Mouse (Mus musculus) CH12.LX (cell line): Measurements from ENCODE around the gene Hist2h4. TPM values are rescaled to one million over a fixed set of nuclear protein-coding genes. Genes with fewer than 3 reads are reported as not detected.

Experiments used
- DNase-seq: peaks from one replicate; pipeline ENCODE4 v3.0.0-alpha.2; 2013; ENCODE audit errors: extremely low read depth
- H3K27ac ChIP-seq: 2 replicates; pipeline ENCODE4 v1.5.1; 2012; ENCODE audit warnings: low read depth, mild to moderate bottlenecking, control low read depth, moderate library complexity; ENCODE audit not compliant: insufficient read depth
- H3K27me3 ChIP-seq: replicated peaks from 2 replicates; pipeline ENCODE3; 2012; ENCODE audit warnings: inconsistent platforms
- H3K36me3 ChIP-seq, 2 experiments: replicated peaks in 1 of 2; 2 replicates each; pipeline versions ENCODE3 to v1.6.1; 2012; ENCODE audit warnings: inconsistent platforms in 1 of 2, low read length in 1 of 2, mild to moderate bottlenecking in 1 of 2, mixed read lengths in 1 of 2, moderate library complexity in 1 of 2; ENCODE audit not compliant: control insufficient read depth in 1 of 2, insufficient read depth in 1 of 2
- H3K4me1 ChIP-seq, 2 experiments: 2 replicates each; pipeline ENCODE4 v1.6.1; 2012; ENCODE audit warnings: inconsistent platforms in 1 of 2, moderate library complexity in 1 of 2; ENCODE audit not compliant: insufficient read depth in 2 of 2, control insufficient read depth in 1 of 2
- H3K4me2 ChIP-seq: 2 replicates; pipeline ENCODE4 v1.6.1; 2012; ENCODE audit warnings: low read depth, mild to moderate bottlenecking, control low read depth; ENCODE audit not compliant: poor library complexity, insufficient read depth, severe bottlenecking
- H3K4me3 ChIP-seq, 3 experiments: fragments of 150-350 bp in 1 of 3; sonication (generic) in 1 of 3; replicated peaks in 1 of 3; 2 replicates each; pipeline versions ENCODE3 to v1.5.1; 2011 to 2012; ENCODE audit warnings: low read depth in 2 of 3, low read length in 2 of 3, mild to moderate bottlenecking in 2 of 3, moderate library complexity in 2 of 3, control low read depth in 1 of 3, improper control_type of control experiment in 1 of 3, inconsistent platforms in 1 of 3, mixed read lengths in 1 of 3; ENCODE audit not compliant: poor library complexity in 1 of 3
- H3K79me2 ChIP-seq: replicated peaks from 2 replicates; pipeline ENCODE4 v1.6.1; 2012; ENCODE audit warnings: mild to moderate bottlenecking, moderate library complexity; ENCODE audit not compliant: control insufficient read depth, poor library complexity, insufficient read depth, severe bottlenecking; ENCODE audit errors: extremely low read depth
- H3K9ac ChIP-seq: 2 replicates; pipeline ENCODE4 v1.6.1; 2012; ENCODE audit warnings: low read depth, mild to moderate bottlenecking, control low read depth, moderate library complexity; ENCODE audit not compliant: insufficient read depth
- H3K9me3 ChIP-seq: replicated peaks from 2 replicates; pipeline ENCODE3; 2012; ENCODE audit warnings: low read length, inconsistent platforms, mixed read lengths
- CHD1 ChIP-seq: IDR thresholded peaks from 2 replicates; pipeline ENCODE4 v1.6.1; 2012; ENCODE audit warnings: low read depth, low read length, improper control_type of control experiment, inconsistent platforms
- CHD2 ChIP-seq: IDR thresholded peaks from 2 replicates; pipeline ENCODE4 v1.6.1; 2011; ENCODE audit warnings: low read length, improper control_type of control experiment
- ETS1 ChIP-seq: conservative IDR thresholded peaks from 2 replicates; pipeline ENCODE4 v1.6.1; 2012; ENCODE audit warnings: low read depth, mild to moderate bottlenecking, inconsistent platforms, low read length, improper control_type of control experiment, moderate library complexity
- GABPA ChIP-seq: IDR thresholded peaks from 2 replicates; pipeline ENCODE4 v1.6.1; 2012; ENCODE audit warnings: low read depth, low read length, improper control_type of control experiment, inconsistent platforms; ENCODE audit not compliant: insufficient replicate concordance
- HCFC1 ChIP-seq: IDR thresholded peaks from 2 replicates; pipeline ENCODE4 v1.6.1; 2012; ENCODE audit warnings: low read depth, mild to moderate bottlenecking, inconsistent platforms, low read length, improper control_type of control experiment
- IRF4 ChIP-seq: IDR thresholded peaks from 2 replicates; pipeline ENCODE4 v1.6.1; 2014; ENCODE audit warnings: low read depth, mild to moderate bottlenecking, inconsistent platforms, low read length, improper control_type of control experiment
- JUN ChIP-seq: IDR thresholded peaks from 2 replicates; pipeline ENCODE4 v1.6.1; 2011; ENCODE audit warnings: low read depth, mild to moderate bottlenecking, low read length, improper control_type of control experiment, moderate library complexity; ENCODE audit not compliant: insufficient read depth
- MAFK ChIP-seq: IDR thresholded peaks from 2 replicates; pipeline ENCODE4 v1.6.1; 2011; ENCODE audit warnings: low read length, improper control_type of control experiment; ENCODE audit not compliant: insufficient replicate concordance
- MAX ChIP-seq: IDR thresholded peaks from 2 replicates; pipeline ENCODE4 v1.6.1; 2011; ENCODE audit warnings: low read length, improper control_type of control experiment
- MAZ ChIP-seq: IDR thresholded peaks from 2 replicates; pipeline ENCODE4 v1.6.1; 2012; ENCODE audit warnings: low read depth, mild to moderate bottlenecking, inconsistent platforms, low read length, improper control_type of control experiment, moderate library complexity
- MEF2A ChIP-seq: IDR thresholded peaks from 2 replicates; pipeline ENCODE4 v1.6.1; 2014; ENCODE audit warnings: low read depth, mild to moderate bottlenecking, inconsistent platforms, low read length, improper control_type of control experiment, borderline replicate concordance
- MXI1 ChIP-seq: IDR thresholded peaks from 2 replicates; pipeline ENCODE4 v1.6.1; 2011; ENCODE audit warnings: mild to moderate bottlenecking, low read depth, low read length, improper control_type of control experiment
- MYC ChIP-seq: IDR thresholded peaks from 2 replicates; pipeline ENCODE4 v1.6.1; 2011; ENCODE audit warnings: low read depth, mild to moderate bottlenecking, improper control_type of control experiment, low read length
- PAX5 ChIP-seq: IDR thresholded peaks from 2 replicates; pipeline ENCODE4 v1.6.1; 2012; ENCODE audit warnings: low read length, inconsistent platforms, mixed read lengths
- POLR2A ChIP-seq: IDR thresholded peaks from 2 replicates; pipeline ENCODE4 v1.6.1; 2011; ENCODE audit warnings: low read depth, mild to moderate bottlenecking, improper control_type of control experiment, low read length
- POLR2AphosphoS2 ChIP-seq: IDR thresholded peaks from 2 replicates; pipeline ENCODE4 v1.6.1; 2011; ENCODE audit warnings: low read depth, low read length, improper control_type of control experiment
- RCOR1 ChIP-seq: conservative IDR thresholded peaks from 2 replicates; pipeline ENCODE4 v1.6.1; 2012; ENCODE audit warnings: low read depth, mild to moderate bottlenecking, inconsistent platforms, low read length, improper control_type of control experiment
- SIN3A ChIP-seq: IDR thresholded peaks from 2 replicates; pipeline ENCODE4 v1.6.1; 2012; ENCODE audit warnings: low read length, improper control_type of control experiment, inconsistent platforms
- SMC3 ChIP-seq: IDR thresholded peaks from 2 replicates; pipeline ENCODE4 v1.6.1; 2011; ENCODE audit warnings: low read depth, low read length, improper control_type of control experiment
- TBP ChIP-seq: conservative IDR thresholded peaks from 2 replicates; pipeline ENCODE4 v1.6.1; 2011; ENCODE audit warnings: low read depth, low read length, improper control_type of control experiment
- TCF12 ChIP-seq: IDR thresholded peaks from 2 replicates; pipeline ENCODE4 v1.6.1; 2014; ENCODE audit warnings: low read depth, mild to moderate bottlenecking, inconsistent platforms, low read length, improper control_type of control experiment
- USF2 ChIP-seq: conservative IDR thresholded peaks from 2 replicates; pipeline ENCODE4 v1.6.1; 2011; ENCODE audit warnings: low read depth, low read length, improper control_type of control experiment
- ZKSCAN1 ChIP-seq: IDR thresholded peaks from 2 replicates; pipeline ENCODE4 v1.6.1; 2012; ENCODE audit warnings: low read depth, inconsistent platforms, low read length, improper control_type of control experiment, borderline replicate concordance
- ZMIZ1 ChIP-seq: IDR thresholded peaks from 2 replicates; pipeline ENCODE4 v1.6.1; 2012; ENCODE audit warnings: low read depth, mild to moderate bottlenecking, inconsistent platforms, low read length, improper control_type of control experiment
- dilution Hi-C: fragments of 300-500 bp; cut with MboI; formaldehyde crosslinking; loops from 2 replicates; pipeline ENCODE4 v1.14.3; 2020; ENCODE audit warnings: low sequenced_read_pairs; ENCODE audit not compliant: extremely low pct_unique_long_range_greater_than_20kb, extremely low pct_ligation_motif_present
- in situ Hi-C: fragments of 300-500 bp; cut with MboI; formaldehyde crosslinking; loops from 3 replicates; pipeline ENCODE4 v1.14.3; 2019; ENCODE audit warnings: low sequenced_read_pairs, low pct_ligation_motif_present, low pct_unique_long_range_greater_than_20kb, mixed read lengths
- polyA plus RNA-seq: library from polyadenylated mRNA; unstranded; fragments of >175 nt; gene quantifications from 2 replicates; pipeline ENCODE4 v1.2.1, GENCODE M21; 2012; ENCODE audit warnings: low read depth; ENCODE audit not compliant: insufficient read length
- total RNA-seq, 2 experiments: library from RNA; depleted of rRNA; stranded (reverse); fragments of 300-350 nt in 1 of 2; fragments of >200 nt in 1 of 2; gene quantifications; 2 replicates each; pipeline ENCODE4 v1.2.3; 2012 to 2014

The Hist2h4 gene
- total and polyA plus RNA-seq, 3 experiments: 0.91 to 116 (median 2.5) TPM

- peak; percentile 90 for DNase-seq
- H3K36me3 ChIP-seq: no peaks in the 10 kb centered on the region
- H3K4me1 ChIP-seq: peaks cover 0 to 40% of the 10 kb centered on the region in 2 experiments; a peak in 3 of 4 replicates
- H3K27me3 ChIP-seq: no peaks in the 10 kb centered on the region
- H3K9ac ChIP-seq: peak overlapping the region; percentile 85
- in situ Hi-C loops (no loop called here), dilution Hi-C loops (no loop called here)
- peak overlapping the region; percentile 81 for H3K4me2 ChIP-seq
- H3K9me3 ChIP-seq: no peaks in the 10 kb centered on the region
- TF ChIP-seq POLR2A: peak; percentile 78
- no peak for TF ChIP-seq MAFK
- peak; percentile 10; the same call in 1 of the 2 replicates for TF ChIP-seq TCF12
- peak; percentile 62; the same call in 1 of the 2 replicates for TF ChIP-seq MYC
- no peak; the same call in 1 of the 2 replicates for TF ChIP-seq HCFC1
- TF ChIP-seq GABPA: no peak
- TF ChIP-seq ZMIZ1: no peak; the same call in 1 of the 2 replicates
- peak; percentile 79; the same call in 1 of the 2 replicates for TF ChIP-seq MXI1
- TF ChIP-seq MAZ: no peak; the same call in 1 of the 2 replicates
- TF ChIP-seq JUN: no peak
- TF ChIP-seq CHD1: peak; percentile 92
- TF ChIP-seq MEF2A: no peak; the same call in 1 of the 2 replicates
- no peak for TF ChIP-seq ZKSCAN1
- no peak for TF ChIP-seq USF2
- TF ChIP-seq IRF4: 0 out of 2 replicates have a peak, but pooled peaks have one; percentile 45
- no peak for TF ChIP-seq PAX5
- TF ChIP-seq MAX: peak; percentile 87
- TF ChIP-seq SMC3: no peak; the same call in 1 of the 2 replicates
- 0 out of 2 replicates have a peak, but pooled peaks have one; percentile 36 for TF ChIP-seq RCOR1
- peak; percentile 54; the same call in 1 of the 2 replicates for TF ChIP-seq CHD2
- no peak; the same call in none of the 2 replicates for TF ChIP-seq SIN3A
- TF ChIP-seq POLR2AphosphoS2: peak; percentile 100
- no peak for TF ChIP-seq ETS1
- TF ChIP-seq TBP: peak; percentile 82
- peak overlapping the region; percentile 62 to 67 (median 63) for H3K4me3 ChIP-seq
- H3K79me2 ChIP-seq: 0 out of 2 replicates have a peak, but pooled peaks cover 10% of the 10 kb centered on the region
- H3K27ac ChIP-seq: peak overlapping the region; percentile 98
Measured at GRCm38 (mm10) chr3:96262216-96262875, 765 bp downstream of the Hist2h4 start.
